Mouse (Mus musculus) stomach, postnatal 0 days (tissue): Measurements from ENCODE around the gene Dcbld2.

Experiments used
- CTCF ChIP-seq: IDR thresholded peaks from 2 replicates; pipeline ENCODE4 v1.5.1; 2016; ENCODE audit warnings: antibody characterized with exemption, low read depth, mild to moderate bottlenecking, moderate library complexity
- EP300 ChIP-seq: optimal IDR thresholded peaks from 2 replicates; pipeline ENCODE3; 2016; ENCODE audit warnings: antibody characterized with exemption

GRCm38 (mm10) chr16:58401079-58401478 lies 7.2 kb upstream of the Dcbld2 start:
- no peak for TF ChIP-seq CTCF
- TF ChIP-seq EP300, result no peak
